Mouse (Mus musculus) urinary bladder, postnatal 36 days (tissue): ENCODE measurements around the gene Tyrp1.

Source experiments
- DNase-seq, 2 experiments: peaks; one replicate each; pipeline ENCODE4 v3.0.0; 2022; ENCODE audit warnings: low spot score in 2 of 2, mixed read lengths in 1 of 2

Gene Tyrp1

GRCm38 (mm10) chr4:80834050-80834449 is at the start of gene Tyrp1:
Gene Tyrp1 (plus strand): TSS chr4:80834123.
- DNase-seq: no peak

DNA sequence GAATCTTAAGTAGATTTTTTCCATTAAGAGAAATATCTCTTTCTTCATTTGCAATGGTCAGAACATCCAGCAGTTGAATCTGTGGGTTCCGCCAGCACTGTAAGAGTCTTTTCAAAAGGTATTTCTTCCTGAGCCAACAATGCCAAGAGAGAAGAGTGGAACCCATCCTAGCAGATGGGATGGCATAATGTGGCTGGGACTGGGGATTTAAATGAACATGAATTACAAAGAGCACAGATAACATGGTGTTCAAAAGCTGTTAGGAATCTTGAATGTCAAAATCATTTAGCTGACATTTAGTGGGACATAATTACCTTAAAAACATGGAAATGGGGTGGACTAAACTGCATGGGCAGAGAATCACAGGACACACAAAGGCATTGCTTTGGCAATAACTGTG is 45.6 kb upstream of the Tyrp1 start:
- DNase-seq: no peak

DNA sequence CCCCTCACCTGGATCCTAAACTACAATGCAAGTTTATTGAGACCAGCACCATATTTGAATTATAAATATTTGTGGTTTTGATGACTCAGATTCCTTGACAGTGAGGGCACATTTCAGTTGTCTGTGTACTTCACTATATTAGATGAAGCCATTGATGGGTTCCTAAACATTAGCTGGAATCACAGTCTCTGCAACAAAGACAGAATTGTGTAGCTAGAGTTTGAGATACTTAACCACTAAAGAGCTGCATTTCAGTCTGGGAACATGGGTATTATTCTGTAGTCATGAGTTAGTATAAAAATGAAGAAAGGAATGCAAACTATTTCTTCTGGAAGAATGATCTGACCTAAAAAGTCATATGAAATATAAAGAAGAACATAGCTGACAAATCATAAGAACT is 14.4 kb upstream of the Tyrp1 start:
- DNase-seq: no peak

- no peak for DNase-seq
Observed at GRCm38 (mm10) chr4:80821945-80822344, 12.0 kb upstream of the Tyrp1 start.

- no peak for DNase-seq
Observed at GRCm38 (mm10) chr4:80828232-80828631, 5.7 kb upstream of the Tyrp1 start.

DNA sequence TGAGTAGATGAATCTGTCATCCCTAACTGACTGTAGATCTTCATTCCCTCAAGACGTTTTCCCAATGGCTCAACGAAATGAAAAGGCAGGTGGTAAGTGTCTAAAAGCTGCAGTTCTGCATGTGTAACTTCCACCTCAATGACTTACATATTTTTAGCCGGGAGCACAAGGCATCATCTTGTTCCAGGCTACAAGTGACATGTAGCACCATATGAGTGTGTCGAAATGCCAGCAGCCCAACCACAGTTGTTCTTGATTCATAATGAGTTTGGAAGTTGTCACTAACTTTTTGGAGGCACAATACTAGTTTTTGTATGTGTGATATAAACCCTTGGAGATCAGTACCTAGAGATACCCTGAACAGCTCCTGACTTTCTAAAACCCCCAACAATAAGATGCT is 5.4 kb downstream of the Tyrp1 start:
- DNase-seq: no peak

- no peak for DNase-seq
Observed at GRCm38 (mm10) chr4:80841980-80842379, 8.1 kb downstream of the Tyrp1 start.

DNA sequence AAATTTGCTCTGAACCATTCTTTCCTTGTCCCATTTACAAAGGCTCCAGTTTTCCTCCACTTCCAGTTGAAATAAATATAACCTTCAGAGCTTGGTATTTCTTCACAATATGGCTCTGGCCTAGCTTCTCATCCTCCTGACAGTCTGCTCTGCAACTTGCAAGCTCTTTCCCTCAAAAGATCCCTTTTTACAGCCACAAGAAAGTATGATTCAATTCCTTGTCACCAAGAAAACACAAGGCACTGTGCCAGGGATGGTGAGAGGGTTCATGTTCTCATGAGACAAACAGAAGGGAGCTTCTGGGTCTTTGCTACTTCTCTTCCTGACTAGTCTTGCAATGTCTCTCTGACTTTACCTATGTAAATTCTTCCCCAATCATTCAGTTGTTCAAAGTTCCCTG is 9.8 kb downstream of the Tyrp1 start:
- no peak for DNase-seq

DNA sequence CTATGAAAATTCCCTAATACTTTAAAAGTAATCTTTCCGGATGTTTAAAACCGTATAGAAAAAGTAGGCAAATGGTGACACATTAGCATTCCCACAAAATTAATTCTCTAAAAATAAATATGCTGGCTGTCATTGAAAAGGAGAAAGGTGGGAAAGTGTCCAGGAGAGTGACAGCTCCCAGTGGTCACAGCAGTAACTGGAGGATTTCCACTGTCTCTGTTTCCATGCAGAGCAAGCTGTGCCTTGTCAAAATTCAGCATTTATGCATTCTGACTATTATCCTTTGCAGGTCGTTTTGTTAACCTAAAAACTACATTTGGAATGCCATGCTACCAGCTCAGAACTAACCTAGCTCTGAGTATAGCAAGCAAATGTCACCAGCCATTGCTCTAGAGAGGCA is 12.1 kb downstream of the Tyrp1 start:
- no peak for DNase-seq

DNA sequence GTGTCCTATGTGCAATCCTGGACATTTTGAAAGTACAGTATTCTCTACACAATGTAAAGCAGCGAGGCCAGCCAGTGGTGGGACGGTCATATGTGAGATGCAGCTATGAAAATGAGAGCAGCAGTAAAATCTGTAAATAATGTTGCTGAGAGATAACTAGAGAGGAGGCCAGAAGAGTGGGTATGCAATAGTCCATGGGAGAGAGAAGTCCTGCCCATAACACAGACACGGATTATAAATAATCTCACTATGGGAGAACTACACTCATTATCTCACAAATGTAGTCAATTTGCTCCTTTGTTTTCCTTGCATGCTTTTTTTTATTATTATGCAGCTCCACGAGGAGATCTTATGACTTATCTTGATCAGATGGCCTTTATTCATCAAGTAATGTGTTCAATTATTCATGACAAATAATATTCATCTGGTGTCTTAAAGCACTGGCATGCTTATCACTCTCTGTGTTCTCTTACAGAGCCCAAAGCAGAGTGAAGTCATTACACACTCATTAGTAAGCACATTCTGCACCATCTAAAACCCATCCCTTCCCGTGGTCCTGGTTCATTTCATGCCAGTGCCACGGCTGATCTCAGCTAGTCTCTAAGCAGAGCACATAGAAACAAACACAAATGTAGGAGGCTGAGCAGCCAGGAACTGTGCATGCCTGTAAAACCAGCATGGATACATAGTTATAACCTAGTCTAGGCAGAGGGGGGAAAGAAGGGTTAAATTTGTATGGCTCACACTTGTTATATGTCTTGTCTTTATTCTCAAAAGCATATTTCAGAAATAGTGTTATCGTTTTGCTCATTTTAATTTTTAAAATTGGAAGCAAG is 18.9 kb downstream of the Tyrp1 start:
- DNase-seq: no peak

GRCm38 (mm10) chr4:80855495-80855894 is 21.6 kb downstream of the Tyrp1 start:
- DNase-seq: no peak

- no peak for DNase-seq
Observed at GRCm38 (mm10) chr4:80862962-80863361, 29.0 kb downstream of the Tyrp1 start.

- no peak for DNase-seq
Observed at GRCm38 (mm10) chr4:80863906-80864305, 30.0 kb downstream of the Tyrp1 start.

GRCm38 (mm10) chr4:80864511-80864922 is 30.6 kb downstream of the Tyrp1 start:
- DNase-seq: peak in 1 of 2 experiments; percentile 5

DNA sequence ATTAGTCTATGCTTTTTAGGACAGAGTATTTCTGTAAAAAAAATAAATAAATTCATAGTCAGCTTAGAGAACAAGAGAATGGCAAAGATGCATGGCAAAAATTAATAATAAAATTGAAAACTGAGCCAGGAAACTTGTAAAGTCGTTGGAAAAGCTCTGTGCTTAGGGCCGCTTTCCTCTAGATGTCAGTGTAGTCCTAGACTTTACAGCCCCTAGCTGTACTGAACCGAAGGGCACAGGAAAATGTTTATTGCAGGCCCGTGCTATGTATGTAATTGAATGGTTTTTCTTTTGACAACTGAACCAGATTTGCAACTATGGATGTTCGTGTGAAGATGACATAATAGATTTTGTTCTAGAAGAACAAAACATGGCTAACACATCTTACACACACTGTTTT is 32.1 kb downstream of the Tyrp1 start:
- no peak for DNase-seq

GRCm38 (mm10) chr4:80869598-80869997 is 35.7 kb downstream of the Tyrp1 start:
- no peak for DNase-seq

DNA sequence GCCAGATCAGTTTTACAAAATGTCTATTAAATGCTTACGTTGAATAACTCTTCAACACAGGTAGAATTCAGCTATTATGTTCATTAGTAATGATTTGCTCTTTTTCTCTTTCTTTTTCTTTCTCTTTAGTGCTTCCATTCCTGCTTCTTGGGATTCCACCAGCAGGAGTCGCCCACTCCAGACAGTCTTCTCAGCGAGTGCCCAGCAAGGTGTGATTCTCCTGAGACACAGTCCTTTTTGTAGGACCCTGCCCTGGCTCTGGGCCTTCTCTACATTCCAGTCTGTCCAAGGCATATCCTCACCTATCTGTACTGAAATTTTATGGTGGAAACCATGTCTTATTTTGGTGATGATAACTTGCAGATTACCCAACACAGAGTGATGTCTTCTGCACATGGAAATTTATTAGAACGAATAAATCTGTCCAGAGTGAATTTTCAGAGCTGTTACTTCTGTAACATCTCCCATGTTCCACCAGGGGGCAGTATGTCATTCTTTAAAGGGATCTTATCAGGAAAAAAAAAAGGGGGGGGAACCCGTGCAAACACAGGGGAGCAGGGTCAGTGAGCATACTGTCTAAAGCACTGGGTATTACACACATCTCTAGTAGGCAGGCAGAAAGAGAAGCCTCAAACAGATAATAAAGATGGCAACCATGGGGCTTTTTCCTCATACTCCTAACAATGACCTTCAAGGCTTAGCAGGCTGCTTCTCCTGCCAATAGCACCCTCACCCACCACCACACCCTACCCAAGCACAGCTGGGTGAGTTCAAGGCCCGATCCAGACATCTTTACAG is 39.1 kb downstream of the Tyrp1 start:
- DNase-seq: no peak

- no peak for DNase-seq
Observed at GRCm38 (mm10) chr4:80874121-80874859, 40.4 kb downstream of the Tyrp1 start.

GRCm38 (mm10) chr4:80875055-80875454 is 41.1 kb downstream of the Tyrp1 start:
- no peak for DNase-seq

DNA sequence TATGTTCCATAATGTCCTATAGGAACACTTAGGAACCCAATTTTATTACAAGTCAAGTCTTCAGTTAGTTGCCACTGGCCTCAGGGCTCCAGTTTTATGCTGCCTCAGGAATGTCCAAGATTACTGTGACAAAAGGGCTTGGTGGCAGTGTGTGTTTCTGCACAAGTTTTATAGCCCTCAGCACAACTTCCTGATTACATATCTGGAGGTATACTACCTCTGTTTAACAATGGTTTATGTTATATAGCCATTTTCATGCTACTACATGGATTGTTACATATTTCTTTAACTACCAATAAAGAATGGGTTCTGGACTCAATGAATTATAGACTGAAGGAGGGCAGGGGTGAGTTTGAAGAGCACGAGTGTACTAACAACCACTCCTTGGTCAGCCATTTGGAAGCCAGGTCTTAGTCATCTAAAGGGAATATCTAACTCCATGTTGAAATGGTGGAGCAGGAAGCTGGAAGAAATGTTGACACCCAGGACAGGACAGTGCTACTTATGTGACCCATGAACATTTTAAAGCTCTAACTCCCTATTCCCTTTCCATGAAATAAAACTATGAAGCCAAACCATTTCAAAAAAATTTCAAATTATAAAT is 48.2 kb downstream of the Tyrp1 start:
- DNase-seq: no peak

DNA sequence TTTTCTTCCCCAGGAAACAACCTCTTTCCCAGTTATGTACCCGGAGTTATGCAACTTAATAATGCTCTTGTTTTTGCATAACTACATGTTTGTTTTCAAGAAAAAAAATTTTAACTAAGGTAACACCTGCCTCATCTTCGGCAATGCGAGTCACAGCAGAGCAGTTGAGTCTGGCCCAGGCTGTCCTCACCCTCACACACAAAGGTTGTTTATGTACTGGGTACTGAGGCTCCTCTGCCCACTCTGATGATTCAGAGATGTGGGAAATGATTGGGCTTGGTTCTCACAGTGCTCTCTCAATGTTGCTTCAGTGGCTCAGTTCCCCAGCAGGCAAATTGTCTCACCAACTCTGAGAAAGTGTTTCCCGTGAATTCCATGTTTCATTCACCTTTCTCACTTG is 52.7 kb downstream of the Tyrp1 start:
- peak in 1 of 2 experiments; percentile 7 for DNase-seq

DNA sequence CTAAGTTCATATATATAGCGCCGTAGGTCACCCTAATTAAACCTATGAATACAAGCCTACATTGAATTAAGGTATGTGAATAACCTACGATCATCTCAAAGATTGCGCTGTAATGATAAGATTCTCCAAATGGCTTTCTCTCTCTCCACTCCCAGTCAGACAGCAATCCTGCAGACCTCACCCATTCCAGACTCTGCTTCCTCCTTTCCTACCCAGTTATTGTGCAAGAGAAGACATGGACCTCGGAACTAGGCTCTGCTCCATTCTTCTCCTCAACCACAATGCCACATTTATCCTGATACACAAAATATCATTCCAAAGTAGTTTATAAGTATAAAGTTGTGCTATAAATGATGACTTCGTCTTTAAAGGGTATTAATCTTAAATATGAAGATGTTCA is 57.1 kb downstream of the Tyrp1 start:
- no peak for DNase-seq
